Mouse (Mus musculus): ENCODE data around the gene Gm49355.

DNA sequence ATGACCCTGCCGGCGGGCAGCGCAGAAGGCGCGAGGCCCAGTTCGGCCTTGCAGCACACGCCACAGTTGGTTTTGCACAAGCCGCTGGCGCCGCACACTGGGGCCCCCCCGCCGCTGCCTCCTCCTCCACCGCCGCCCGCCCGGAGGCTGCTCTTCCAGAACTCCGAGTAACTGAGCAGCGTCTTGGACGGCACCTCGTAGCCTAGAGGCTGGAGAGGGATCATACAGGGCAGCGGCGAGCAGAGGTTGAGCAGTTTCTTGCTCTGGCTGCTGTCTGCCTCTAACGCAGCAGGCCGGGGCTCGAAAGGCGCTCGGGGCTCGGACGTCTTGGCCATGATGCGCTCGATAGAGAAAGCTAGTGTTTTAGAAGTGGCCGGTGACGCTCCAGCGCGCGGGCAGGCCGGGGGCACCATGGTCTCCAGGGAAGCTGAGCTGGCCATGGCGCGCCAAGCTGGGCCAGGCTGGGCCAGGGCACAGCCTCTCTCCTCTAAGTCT is 61.0 kb downstream of the Gm49355 start:
- TF ChIP-seq CTCF (IDR thresholded peaks at IDR 0.05; ENCODE audit: low read depth) (no peak), EP300 (IDR thresholded peaks at IDR 0.05; ENCODE audit: low read depth) (no peak)
